Mouse (Mus musculus) CH12.LX (cell line): ENCODE results near the gene Trim33. TPM values are rescaled to one million over a fixed set of nuclear protein-coding genes. Genes with fewer than 3 reads are reported as not detected.

Experiments
- DNase-seq: peaks from one replicate; pipeline ENCODE4 v3.0.0-alpha.2; 2013; ENCODE audit errors: extremely low read depth
- H3K27ac ChIP-seq: 2 replicates; pipeline ENCODE4 v1.5.1; 2012; ENCODE audit warnings: low read depth, mild to moderate bottlenecking, control low read depth, moderate library complexity; ENCODE audit not compliant: insufficient read depth
- H3K27me3 ChIP-seq: replicated peaks from 2 replicates; pipeline ENCODE3; 2012; ENCODE audit warnings: inconsistent platforms
- H3K36me3 ChIP-seq, 2 experiments: replicated peaks in 1 of 2; 2 replicates each; pipeline versions ENCODE3 to v1.6.1; 2012; ENCODE audit warnings: inconsistent platforms in 1 of 2, low read length in 1 of 2, mild to moderate bottlenecking in 1 of 2, mixed read lengths in 1 of 2, moderate library complexity in 1 of 2; ENCODE audit not compliant: control insufficient read depth in 1 of 2, insufficient read depth in 1 of 2
- H3K4me1 ChIP-seq, 2 experiments: 2 replicates each; pipeline ENCODE4 v1.6.1; 2012; ENCODE audit warnings: inconsistent platforms in 1 of 2, moderate library complexity in 1 of 2; ENCODE audit not compliant: insufficient read depth in 2 of 2, control insufficient read depth in 1 of 2
- H3K4me2 ChIP-seq: 2 replicates; pipeline ENCODE4 v1.6.1; 2012; ENCODE audit warnings: low read depth, mild to moderate bottlenecking, control low read depth; ENCODE audit not compliant: poor library complexity, insufficient read depth, severe bottlenecking
- H3K4me3 ChIP-seq, 3 experiments: fragments of 150-350 bp in 1 of 3; sonication (generic) in 1 of 3; replicated peaks in 1 of 3; 2 replicates each; pipeline versions ENCODE3 to v1.5.1; 2011 to 2012; ENCODE audit warnings: low read depth in 2 of 3, low read length in 2 of 3, mild to moderate bottlenecking in 2 of 3, moderate library complexity in 2 of 3, control low read depth in 1 of 3, improper control_type of control experiment in 1 of 3, inconsistent platforms in 1 of 3, mixed read lengths in 1 of 3; ENCODE audit not compliant: poor library complexity in 1 of 3
- H3K79me2 ChIP-seq: replicated peaks from 2 replicates; pipeline ENCODE4 v1.6.1; 2012; ENCODE audit warnings: mild to moderate bottlenecking, moderate library complexity; ENCODE audit not compliant: control insufficient read depth, poor library complexity, insufficient read depth, severe bottlenecking; ENCODE audit errors: extremely low read depth
- H3K9ac ChIP-seq: 2 replicates; pipeline ENCODE4 v1.6.1; 2012; ENCODE audit warnings: low read depth, mild to moderate bottlenecking, control low read depth, moderate library complexity; ENCODE audit not compliant: insufficient read depth
- H3K9me3 ChIP-seq: replicated peaks from 2 replicates; pipeline ENCODE3; 2012; ENCODE audit warnings: low read length, inconsistent platforms, mixed read lengths
- CHD1 ChIP-seq: IDR thresholded peaks from 2 replicates; pipeline ENCODE4 v1.6.1; 2012; ENCODE audit warnings: low read depth, low read length, improper control_type of control experiment, inconsistent platforms
- CHD2 ChIP-seq: IDR thresholded peaks from 2 replicates; pipeline ENCODE4 v1.6.1; 2011; ENCODE audit warnings: low read length, improper control_type of control experiment
- CTCF ChIP-seq, 2 experiments: IDR thresholded peaks in 1 of 2; conservative IDR thresholded peaks in 1 of 2; 2 replicates each; pipeline ENCODE4 v1.5.1; 2011 to 2012; ENCODE audit warnings: low read depth in 2 of 2, low read length in 2 of 2, improper control_type of control experiment in 1 of 2, inconsistent platforms in 1 of 2, mild to moderate bottlenecking in 1 of 2, moderate library complexity in 1 of 2
- ELF1 ChIP-seq: IDR thresholded peaks from 2 replicates; pipeline ENCODE4 v1.6.1; 2014; ENCODE audit warnings: low read depth, mild to moderate bottlenecking, inconsistent platforms, low read length, improper control_type of control experiment
- EP300 ChIP-seq: IDR thresholded peaks from 2 replicates; pipeline ENCODE4 v1.6.1; 2011; ENCODE audit warnings: low read length, improper control_type of control experiment
- GABPA ChIP-seq: IDR thresholded peaks from 2 replicates; pipeline ENCODE4 v1.6.1; 2012; ENCODE audit warnings: low read depth, low read length, improper control_type of control experiment, inconsistent platforms; ENCODE audit not compliant: insufficient replicate concordance
- HCFC1 ChIP-seq: IDR thresholded peaks from 2 replicates; pipeline ENCODE4 v1.6.1; 2012; ENCODE audit warnings: low read depth, mild to moderate bottlenecking, inconsistent platforms, low read length, improper control_type of control experiment
- IRF4 ChIP-seq: IDR thresholded peaks from 2 replicates; pipeline ENCODE4 v1.6.1; 2014; ENCODE audit warnings: low read depth, mild to moderate bottlenecking, inconsistent platforms, low read length, improper control_type of control experiment
- JUN ChIP-seq: IDR thresholded peaks from 2 replicates; pipeline ENCODE4 v1.6.1; 2011; ENCODE audit warnings: low read depth, mild to moderate bottlenecking, low read length, improper control_type of control experiment, moderate library complexity; ENCODE audit not compliant: insufficient read depth
- JUND ChIP-seq: conservative IDR thresholded peaks from 2 replicates; pipeline ENCODE4 v1.6.1; 2011; ENCODE audit warnings: low read depth, low read length, improper control_type of control experiment
- KAT2A ChIP-seq: IDR thresholded peaks from 2 replicates; pipeline ENCODE4 v1.6.1; 2012; ENCODE audit warnings: low read length, improper control_type of control experiment, inconsistent platforms; ENCODE audit not compliant: insufficient replicate concordance
- MAFK ChIP-seq: IDR thresholded peaks from 2 replicates; pipeline ENCODE4 v1.6.1; 2011; ENCODE audit warnings: low read length, improper control_type of control experiment; ENCODE audit not compliant: insufficient replicate concordance
- MAX ChIP-seq: IDR thresholded peaks from 2 replicates; pipeline ENCODE4 v1.6.1; 2011; ENCODE audit warnings: low read length, improper control_type of control experiment
- MAZ ChIP-seq: IDR thresholded peaks from 2 replicates; pipeline ENCODE4 v1.6.1; 2012; ENCODE audit warnings: low read depth, mild to moderate bottlenecking, inconsistent platforms, low read length, improper control_type of control experiment, moderate library complexity
- NELFE ChIP-seq: IDR thresholded peaks from 2 replicates; pipeline ENCODE4 v1.6.1; 2011; ENCODE audit warnings: low read depth, low read length, improper control_type of control experiment
- NRF1 ChIP-seq: IDR thresholded peaks from 2 replicates; pipeline ENCODE4 v1.6.1; 2014; ENCODE audit warnings: low read depth, mild to moderate bottlenecking, inconsistent platforms, low read length, improper control_type of control experiment, moderate library complexity
- PAX5 ChIP-seq: IDR thresholded peaks from 2 replicates; pipeline ENCODE4 v1.6.1; 2012; ENCODE audit warnings: low read length, inconsistent platforms, mixed read lengths
- POLR2A ChIP-seq: IDR thresholded peaks from 2 replicates; pipeline ENCODE4 v1.6.1; 2011; ENCODE audit warnings: low read depth, mild to moderate bottlenecking, improper control_type of control experiment, low read length
- POLR2AphosphoS2 ChIP-seq: IDR thresholded peaks from 2 replicates; pipeline ENCODE4 v1.6.1; 2011; ENCODE audit warnings: low read depth, low read length, improper control_type of control experiment
- RCOR1 ChIP-seq: conservative IDR thresholded peaks from 2 replicates; pipeline ENCODE4 v1.6.1; 2012; ENCODE audit warnings: low read depth, mild to moderate bottlenecking, inconsistent platforms, low read length, improper control_type of control experiment
- SIN3A ChIP-seq: IDR thresholded peaks from 2 replicates; pipeline ENCODE4 v1.6.1; 2012; ENCODE audit warnings: low read length, improper control_type of control experiment, inconsistent platforms
- SMC3 ChIP-seq: IDR thresholded peaks from 2 replicates; pipeline ENCODE4 v1.6.1; 2011; ENCODE audit warnings: low read depth, low read length, improper control_type of control experiment
- UBTF ChIP-seq: IDR thresholded peaks from 2 replicates; pipeline ENCODE4 v1.6.1; 2012; ENCODE audit warnings: low read depth, mild to moderate bottlenecking, inconsistent platforms, low read length, improper control_type of control experiment, moderate library complexity
- USF1 ChIP-seq: IDR thresholded peaks from 2 replicates; pipeline ENCODE4 v1.6.1; 2014; ENCODE audit warnings: low read depth, mild to moderate bottlenecking, inconsistent platforms, low read length, improper control_type of control experiment
- USF2 ChIP-seq: conservative IDR thresholded peaks from 2 replicates; pipeline ENCODE4 v1.6.1; 2011; ENCODE audit warnings: low read depth, low read length, improper control_type of control experiment
- ZC3H11A ChIP-seq: IDR thresholded peaks from 2 replicates; pipeline ENCODE4 v1.6.1; 2012; ENCODE audit warnings: low read depth, mild to moderate bottlenecking, inconsistent platforms, low read length, improper control_type of control experiment
- ZKSCAN1 ChIP-seq: IDR thresholded peaks from 2 replicates; pipeline ENCODE4 v1.6.1; 2012; ENCODE audit warnings: low read depth, inconsistent platforms, low read length, improper control_type of control experiment, borderline replicate concordance
- ZMIZ1 ChIP-seq: IDR thresholded peaks from 2 replicates; pipeline ENCODE4 v1.6.1; 2012; ENCODE audit warnings: low read depth, mild to moderate bottlenecking, inconsistent platforms, low read length, improper control_type of control experiment
- ZNF384 ChIP-seq: IDR thresholded peaks from 2 replicates; pipeline ENCODE4 v1.6.1; 2012; ENCODE audit warnings: low read depth, low read length, improper control_type of control experiment, inconsistent platforms
- dilution Hi-C: fragments of 300-500 bp; cut with MboI; formaldehyde crosslinking; loops from 2 replicates; pipeline ENCODE4 v1.14.3; 2020; ENCODE audit warnings: low sequenced_read_pairs; ENCODE audit not compliant: extremely low pct_unique_long_range_greater_than_20kb, extremely low pct_ligation_motif_present
- in situ Hi-C: fragments of 300-500 bp; cut with MboI; formaldehyde crosslinking; loops from 3 replicates; pipeline ENCODE4 v1.14.3; 2019; ENCODE audit warnings: low sequenced_read_pairs, low pct_ligation_motif_present, low pct_unique_long_range_greater_than_20kb, mixed read lengths
- polyA plus RNA-seq: library from polyadenylated mRNA; unstranded; fragments of >175 nt; gene quantifications from 2 replicates; pipeline ENCODE4 v1.2.1, GENCODE M21; 2012; ENCODE audit warnings: low read depth; ENCODE audit not compliant: insufficient read length
- total RNA-seq, 2 experiments: library from RNA; depleted of rRNA; stranded (reverse); fragments of 300-350 nt in 1 of 2; fragments of >200 nt in 1 of 2; gene quantifications; 2 replicates each; pipeline ENCODE4 v1.2.3; 2012 to 2014

Gene Trim33
- total and polyA plus RNA-seq, 3 experiments, result 11.7 to 29.3 (median 28.1) TPM

- Histone ChIP-seq H3K4me1 (no peaks in the 10 kb centered on the region), H3K27me3 (no peaks in the 10 kb centered on the region), H3K27ac (no peak overlapping the region), H3K9ac (no peak overlapping the region), H3K4me2 (no peak overlapping the region), H3K4me3 (no peak overlapping the region), H3K79me2 (no peaks in the 10 kb centered on the region), H3K36me3 (no peaks in the 10 kb centered on the region), H3K9me3 (peaks cover 1% of the 10 kb centered on the region)
- TF ChIP-seq MAZ (no peak), PAX5 (no peak), RCOR1 (no peak), NELFE (no peak), SMC3 (no peak), USF2 (no peak), ZMIZ1 (no peak), CHD2 (no peak), GABPA (no peak), EP300 (no peak), HCFC1 (no peak), CTCF (conservative IDR thresholded peaks at IDR 0.05 in 1 of 2, IDR thresholded peaks at IDR 0.05 in 1 of 2; ENCODE audit: low read depth in 2 of 2, low read length in 2 of 2) (no peak), CHD1 (no peak), ZNF384 (no peak), MAX (no peak), UBTF (no peak), ZKSCAN1 (no peak)
- DNase-seq, result no peak
- dilution Hi-C loops (no loop called here), in situ Hi-C loops (no loop called here)
These were observed 36.9 kb upstream of the Trim33 start for GRCm38 (mm10) chr3:103242156-103242555.

GRCm38 (mm10) chr3:103243491-103243890, 35.6 kb upstream of the Trim33 start:
- dilution Hi-C loops (no loop called here), in situ Hi-C loops (no loop called here)
- no peaks in the 10 kb centered on the region for H3K79me2 ChIP-seq
- peaks cover 1% of the 10 kb centered on the region for H3K9me3 ChIP-seq
- no peak for DNase-seq
- TF ChIP-seq KAT2A (no peak), MAFK (no peak), HCFC1 (no peak), POLR2A (no peak), USF2 (no peak), IRF4 (no peak), USF1 (no peak), CHD1 (no peak), ZC3H11A (no peak), SIN3A (no peak), EP300 (no peak), POLR2AphosphoS2 (no peak), NRF1 (no peak), CTCF (conservative IDR thresholded peaks at IDR 0.05 in 1 of 2, IDR thresholded peaks at IDR 0.05 in 1 of 2; ENCODE audit: low read depth in 2 of 2, low read length in 2 of 2) (no peak), ZKSCAN1 (no peak), ZNF384 (no peak), JUN (no peak), JUND (no peak), CHD2 (no peak), ELF1 (no peak)
- H3K27me3 ChIP-seq, result no peaks in the 10 kb centered on the region
- H3K9ac ChIP-seq, result no peak overlapping the region
- H3K27ac ChIP-seq, result no peak overlapping the region
- H3K36me3 ChIP-seq, result no peaks in the 10 kb centered on the region
- H3K4me2 ChIP-seq, result no peak overlapping the region
- H3K4me3 ChIP-seq, result no peak overlapping the region
- H3K4me1 ChIP-seq, result no peaks in the 10 kb centered on the region
